Mouse (Mus musculus) NIH3T3 (cell line): ENCODE measurements around the gene Mycl.
A peak's percentile ranks its signal among the peaks of the same experiment; 100 is the strongest.

Experiments
- DNase-seq: peaks from one replicate; pipeline ENCODE4 v3.0.0-alpha.2; 2012; ENCODE audit warnings: low read depth

The Mycl gene

GRCm38 (mm10) chr4:122995404-122996220 lies at the start of gene Mycl:
Gene Mycl (plus strand): TSS chr4:122995652.
- DNase-seq: peak; percentile 87

DNA sequence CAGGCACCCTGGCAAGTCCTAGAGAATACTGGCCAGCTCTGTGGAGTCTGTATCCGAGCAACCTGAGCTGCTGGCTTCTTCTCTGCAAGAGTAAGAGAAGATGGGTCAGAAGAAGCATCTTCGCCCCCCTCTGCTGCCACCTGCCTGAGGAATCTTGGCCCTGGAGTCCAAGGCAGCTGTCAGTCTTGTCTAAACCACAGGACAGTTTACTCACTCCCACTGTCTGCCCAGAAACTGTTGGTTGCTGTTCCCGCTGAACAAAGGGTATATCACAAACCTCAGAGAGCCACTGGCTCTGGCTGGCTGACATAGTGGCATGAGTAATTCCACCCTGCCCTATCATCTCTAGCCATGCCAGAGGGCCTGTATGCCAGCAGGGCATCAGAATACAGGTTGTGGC lies 48.2 kb upstream of the Mycl start:
- DNase-seq: no peak

- no peak for DNase-seq
Observed at GRCm38 (mm10) chr4:122949096-122949495, 46.4 kb upstream of the Mycl start.

- no peak for DNase-seq
Observed at GRCm38 (mm10) chr4:122954680-122955411, 40.6 kb upstream of the Mycl start.

DNA sequence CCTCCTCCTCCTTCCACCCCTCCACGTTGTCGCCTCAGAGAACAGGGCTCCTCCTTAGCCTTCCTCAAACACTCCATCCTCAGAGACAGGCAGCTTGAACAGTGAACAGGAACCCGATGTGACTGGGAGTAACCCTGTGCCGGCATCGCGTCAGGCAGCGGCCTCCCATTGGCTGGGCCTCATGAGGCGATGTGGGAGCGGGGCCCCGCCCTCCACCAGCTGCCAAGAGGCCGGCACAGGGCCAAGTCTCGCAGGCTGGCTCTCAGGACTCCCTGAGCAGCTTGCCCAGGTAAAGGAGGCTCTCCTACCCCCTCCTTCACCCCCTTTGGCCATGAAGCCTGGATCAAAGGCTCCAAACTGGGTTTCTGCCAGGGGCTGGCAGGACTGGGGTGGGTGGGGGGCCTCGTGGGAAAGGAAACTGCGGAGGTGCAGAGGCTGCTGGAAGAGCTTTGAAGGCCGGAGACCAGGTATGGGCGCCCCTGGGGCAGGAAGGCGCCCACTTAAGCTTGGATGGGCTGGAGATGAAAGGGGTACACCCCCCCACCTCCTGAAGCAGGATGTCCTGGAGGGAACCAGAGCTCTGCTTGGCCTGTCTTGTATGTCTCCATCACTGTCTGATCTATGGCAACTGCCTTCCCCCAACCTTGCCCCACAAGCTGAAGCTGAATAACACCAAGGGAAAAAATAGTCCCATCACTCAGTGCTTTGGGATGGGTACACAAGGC lies 39.9 kb upstream of the Mycl start:
- DNase-seq: peak; percentile 90

GRCm38 (mm10) chr4:122956301-122956700 lies 39.2 kb upstream of the Mycl start:
- no peak for DNase-seq

DNA sequence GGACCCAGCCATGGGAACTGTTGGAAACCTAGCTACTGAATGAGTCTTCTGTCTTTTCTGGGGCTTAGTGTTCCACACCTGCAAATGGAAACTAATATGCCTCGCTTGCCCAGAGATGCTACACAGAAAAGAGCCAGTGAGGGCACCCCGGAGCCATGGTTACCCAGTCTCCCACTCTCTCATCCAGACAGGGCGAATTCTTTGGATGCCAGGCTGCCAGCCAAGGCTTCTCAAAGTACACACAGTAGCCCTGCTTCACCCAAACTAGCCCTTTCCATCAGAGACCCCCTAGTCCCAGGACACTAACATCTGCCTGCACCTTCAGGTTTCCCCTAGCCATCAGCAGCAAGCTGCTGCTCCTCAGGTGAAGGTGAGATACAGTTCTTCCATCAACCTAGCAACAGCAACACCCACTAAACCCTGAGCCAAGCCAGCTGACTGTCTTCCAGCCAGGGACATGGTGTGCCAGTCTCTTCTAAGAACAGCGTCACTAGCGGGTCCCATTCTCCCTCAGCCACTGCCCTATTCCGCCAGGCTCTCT lies 36.9 kb upstream of the Mycl start:
- no peak for DNase-seq

DNA sequence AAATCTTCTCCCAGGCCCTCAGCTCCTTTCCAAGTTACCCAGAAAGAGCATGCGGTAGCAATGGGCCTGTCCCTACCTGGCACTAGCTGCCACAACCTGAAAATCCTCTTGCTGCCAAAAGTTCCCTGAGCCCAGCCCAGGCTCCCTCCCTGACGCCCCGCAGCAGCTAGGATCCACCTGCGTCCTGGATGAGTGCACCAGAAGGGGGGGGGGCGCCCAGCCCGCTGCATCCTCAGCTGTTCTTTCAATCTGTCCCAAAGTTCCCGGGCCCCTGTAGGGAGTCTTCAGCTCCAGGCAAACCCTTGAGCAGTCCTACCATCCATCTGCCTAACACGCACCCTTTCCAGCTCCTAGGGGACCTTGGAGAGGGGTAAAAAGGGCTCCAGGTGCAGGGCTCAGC lies 35.6 kb upstream of the Mycl start:
- no peak for DNase-seq

DNA sequence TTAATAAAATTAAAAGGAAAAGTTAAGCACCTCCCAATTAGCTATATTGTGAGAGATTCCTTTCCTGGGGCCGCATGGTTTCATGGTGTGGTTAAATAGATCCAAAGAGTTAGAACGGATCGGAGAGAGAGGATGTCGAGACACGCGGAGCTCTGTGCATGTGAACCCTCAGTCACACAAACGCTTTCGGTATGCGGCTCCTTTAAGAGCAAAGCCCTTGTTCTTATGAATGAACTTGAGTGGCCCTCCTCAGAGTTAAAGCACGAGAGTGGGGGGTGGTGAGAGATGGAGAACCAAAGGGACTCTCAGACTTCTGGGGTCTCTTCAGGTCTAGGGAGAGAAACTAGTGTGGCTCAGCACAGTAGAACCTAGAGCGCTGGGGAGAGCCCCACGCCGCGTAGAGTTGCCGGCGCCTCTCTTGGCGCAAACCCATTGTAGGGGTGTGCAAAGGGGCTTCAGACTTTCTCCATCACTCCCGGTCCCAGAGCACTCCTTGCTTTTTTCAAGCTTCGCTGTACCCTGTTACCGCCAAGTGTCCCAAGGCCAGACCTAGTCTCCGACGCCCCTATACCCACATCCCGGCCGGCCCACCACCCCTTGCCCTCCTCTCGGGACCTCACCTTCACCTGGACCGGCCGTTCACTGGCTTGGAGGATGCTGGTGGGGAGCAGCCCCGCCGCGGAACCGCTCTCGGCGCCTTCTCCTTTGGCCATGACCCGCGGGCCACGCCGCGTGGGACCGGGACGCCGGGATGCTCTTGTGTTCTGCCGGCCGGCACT lies 34.9 kb upstream of the Mycl start:
- DNase-seq: peak; percentile 50

DNA sequence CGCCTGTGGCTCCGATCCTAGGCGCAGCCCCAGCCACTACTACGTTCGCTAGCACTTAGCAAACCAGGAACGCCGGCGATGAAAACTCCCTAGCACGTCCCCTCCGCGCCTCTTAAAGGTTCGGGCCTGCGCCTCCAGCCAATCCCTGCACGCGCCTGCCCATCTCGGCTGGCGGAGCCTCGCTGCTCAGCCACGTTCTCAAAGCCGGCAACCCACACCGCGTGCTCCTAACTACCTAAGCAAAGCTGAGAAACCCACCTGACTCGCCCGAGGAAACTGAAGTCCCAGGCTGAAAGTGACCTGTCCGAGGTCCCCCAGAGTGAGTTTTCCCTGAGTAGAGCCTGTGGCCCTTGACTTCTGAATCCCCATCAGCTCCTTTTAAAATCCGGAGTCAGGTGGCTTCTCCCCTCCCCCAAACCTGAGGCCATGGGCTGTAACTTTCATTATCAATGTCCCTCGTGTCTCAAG lies 34.3 kb upstream of the Mycl start, which contains the start of gene Mfsd2a:
Mfsd2a (minus strand) TSS at position 89 of the 468 bp plus-strand sequence.
- peak; percentile 78 for DNase-seq

- peak; percentile 34 for DNase-seq
Observed at GRCm38 (mm10) chr4:122961589-122961988, 33.9 kb upstream of the Mycl start.

DNA sequence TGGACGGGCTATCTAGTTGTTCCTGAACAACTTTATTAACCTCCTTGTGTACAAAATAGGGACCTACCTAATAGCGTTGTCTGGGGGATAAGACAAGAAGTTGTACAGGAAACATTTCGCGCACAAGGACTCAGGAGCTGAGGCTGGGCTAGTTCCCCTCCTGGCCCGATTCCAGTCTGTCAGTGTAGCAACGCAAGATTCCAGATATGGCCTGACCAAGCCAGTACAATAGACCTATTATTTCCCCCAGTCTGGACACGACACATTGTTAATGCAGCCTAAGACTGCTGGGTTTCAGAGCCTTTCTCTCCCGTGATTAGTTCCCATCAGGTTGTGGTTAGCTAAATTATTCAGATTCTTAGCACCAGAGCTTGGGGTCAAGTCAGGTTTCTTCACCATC lies 32.7 kb upstream of the Mycl start:
- peak; percentile 47 for DNase-seq

DNA sequence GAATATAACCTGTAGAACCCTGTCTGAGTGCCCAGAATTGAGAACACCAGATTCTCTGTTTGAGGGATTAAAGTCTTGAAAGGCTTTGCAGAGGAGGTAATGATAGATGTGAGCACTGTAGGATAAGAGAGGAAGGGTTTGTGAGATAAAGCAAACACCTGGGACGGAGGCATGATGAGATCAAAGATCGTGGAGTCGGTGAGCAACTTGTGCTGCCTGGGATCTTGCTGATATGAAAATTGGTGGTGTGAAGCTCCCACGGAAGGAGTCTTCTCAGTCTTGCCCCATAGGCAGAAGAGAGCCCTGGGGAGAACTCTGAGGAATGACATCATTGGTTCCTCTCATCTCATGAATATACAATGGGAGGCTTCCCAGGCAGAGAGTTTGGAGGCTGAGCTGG lies 27.3 kb upstream of the Mycl start:
- no peak for DNase-seq

DNA sequence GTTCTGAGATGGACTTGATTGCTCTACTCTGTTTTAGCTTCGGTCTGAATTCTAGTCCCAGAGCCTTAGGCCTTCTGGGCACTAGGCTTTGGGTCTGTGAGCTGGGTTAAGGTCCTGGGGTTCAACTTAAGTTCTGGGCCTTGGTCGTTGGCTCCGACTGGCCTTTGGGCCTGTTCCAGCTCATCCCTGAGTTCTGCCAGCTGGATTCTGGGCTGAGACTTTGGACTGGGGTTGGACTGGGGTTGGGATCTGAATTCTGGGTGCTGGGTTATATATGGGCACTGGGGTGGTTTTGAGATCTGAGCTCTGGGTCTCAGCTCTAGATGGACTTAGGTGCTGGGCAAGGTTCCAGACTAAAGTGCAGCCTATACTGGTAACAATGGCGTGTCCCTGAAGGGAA lies 24.3 kb upstream of the Mycl start:
- no peak for DNase-seq

- no peak for DNase-seq
Observed at GRCm38 (mm10) chr4:122971646-122972045, 23.8 kb upstream of the Mycl start.

- DNase-seq: no peak
Observed at GRCm38 (mm10) chr4:122972056-122972455, 23.4 kb upstream of the Mycl start.

DNA sequence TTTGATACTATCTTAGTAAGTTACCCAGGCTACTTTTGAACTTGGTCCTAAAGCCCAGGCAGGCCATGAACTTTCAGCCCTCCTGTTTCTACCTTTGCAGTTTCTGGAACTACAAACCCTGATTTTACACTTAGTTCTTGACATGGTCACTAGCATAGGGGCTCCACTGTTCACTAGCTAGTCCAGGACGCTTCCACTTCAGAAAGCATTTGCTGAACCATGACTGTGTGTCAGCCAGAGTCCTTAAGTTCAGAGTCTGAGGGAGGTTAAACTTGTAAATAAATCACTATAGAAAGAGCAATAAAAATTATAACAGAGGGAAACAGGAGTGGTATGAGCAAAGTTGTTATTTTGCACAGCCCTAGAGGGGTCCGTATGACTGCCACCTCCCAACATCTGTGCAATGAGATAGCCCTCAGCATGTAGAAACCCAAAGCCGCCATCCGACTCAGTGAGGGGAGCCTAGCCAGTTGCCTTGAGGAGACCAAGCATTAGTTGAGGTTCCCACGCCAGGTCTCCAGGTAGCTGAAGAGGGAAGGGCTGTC lies 20.4 kb upstream of the Mycl start:
- no peak for DNase-seq

GRCm38 (mm10) chr4:122976885-122977284 lies 18.6 kb upstream of the Mycl start:
- DNase-seq: no peak

DNA sequence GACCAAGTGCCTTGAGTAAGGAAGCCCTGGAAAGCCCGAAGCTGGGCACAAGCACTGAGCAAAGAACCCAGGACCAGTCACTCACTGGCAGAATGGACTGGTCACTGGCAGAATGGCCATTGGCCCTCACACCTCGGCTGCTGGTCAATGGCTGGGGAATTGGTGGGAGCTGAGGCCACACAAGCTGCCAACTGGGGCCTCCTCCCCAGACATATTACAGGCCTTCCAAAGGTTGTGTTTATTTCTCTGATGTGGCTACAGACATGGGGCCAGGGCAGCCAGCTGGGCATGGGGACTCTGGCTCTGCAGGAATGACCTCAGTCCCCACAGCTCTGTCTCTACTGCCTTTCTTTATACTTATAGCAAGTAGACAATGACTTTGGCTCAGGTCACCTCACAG lies 16.6 kb upstream of the Mycl start:
- no peak for DNase-seq

DNA sequence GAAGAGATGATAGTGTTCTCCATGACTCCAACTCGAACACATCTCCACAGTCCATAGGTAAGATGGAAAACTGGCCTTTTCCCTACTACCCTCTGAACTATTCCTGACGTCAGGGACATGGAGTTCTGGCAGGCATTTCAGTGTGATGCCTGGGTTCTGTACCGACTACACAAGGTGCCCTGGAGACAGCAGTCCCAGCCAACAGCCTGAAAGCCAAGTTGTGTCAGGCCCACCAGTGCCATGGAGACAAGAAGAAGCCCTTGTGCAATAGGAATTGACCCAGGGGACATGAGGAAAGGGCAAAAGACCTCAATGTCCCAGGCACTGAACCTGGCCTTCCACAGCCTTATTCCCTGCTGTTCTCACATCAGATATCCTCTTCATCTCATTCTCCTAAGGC lies 15.6 kb upstream of the Mycl start:
- no peak for DNase-seq

- peak; percentile 61 for DNase-seq
Observed at GRCm38 (mm10) chr4:122980684-122981083, 14.8 kb upstream of the Mycl start.
